Mouse (Mus musculus) spleen, postnatal 36 days (tissue): Measurements from ENCODE around the gene Klhl6.
"Not testable (repeated sequence)": the region's sequence is repeated elsewhere in the genome, so short reads cannot be mapped to it uniquely, and the experiment has no call there.

Source experiments
- DNase-seq, 2 experiments: peaks; one replicate each; pipeline ENCODE4 v3.0.0; 2022; ENCODE audit warnings: low spot score in 2 of 2, mixed read lengths in 1 of 2

Gene Klhl6

GRCm38 (mm10) chr16:19982537-19983257 is at the start of gene Klhl6:
Gene Klhl6 (minus strand): TSS chr16:19983037.
- DNase-seq, result peak; percentile 84

- DNase-seq, result not testable (repeated sequence)
Observed at GRCm38 (mm10) chr16:20027241-20027640, 44.4 kb upstream of the Klhl6 start.

DNA sequence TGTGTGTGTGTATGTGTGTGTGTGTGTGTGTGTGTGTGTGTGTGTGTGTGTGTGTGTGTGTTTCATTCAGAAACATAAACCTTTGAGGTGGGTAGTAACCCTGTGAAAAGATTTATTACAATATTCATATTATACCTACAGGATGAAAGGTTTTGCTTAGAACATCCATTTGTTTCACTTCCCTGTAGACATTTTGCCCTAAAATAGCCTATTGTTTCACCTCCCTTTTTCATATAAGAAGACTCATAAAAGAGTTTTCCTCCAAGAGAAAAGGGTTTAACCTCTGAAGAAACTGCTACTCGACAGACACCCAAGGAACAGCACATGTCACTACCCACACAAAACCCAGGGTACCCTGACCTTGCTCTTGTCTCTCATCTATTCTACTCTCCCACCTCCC is 40.0 kb upstream of the Klhl6 start:
- DNase-seq, result no peak

DNA sequence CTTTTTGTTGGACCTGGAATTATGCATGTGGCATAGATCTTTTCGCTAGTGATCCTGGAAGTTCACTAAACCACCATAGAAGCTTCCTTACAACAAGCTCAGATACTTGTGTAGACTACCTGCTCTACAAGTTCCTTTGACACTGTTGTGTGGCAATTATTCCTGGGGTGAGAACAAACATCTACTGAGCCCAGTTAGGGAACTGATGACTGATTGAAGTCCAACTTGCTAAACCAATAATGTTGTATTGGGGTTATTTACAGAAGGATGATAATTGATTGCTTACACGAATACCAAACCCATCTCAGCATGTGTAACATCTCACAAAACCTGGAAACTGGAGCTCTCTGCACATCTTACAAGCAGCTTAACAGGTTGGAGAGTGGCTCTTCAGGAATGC is 39.0 kb upstream of the Klhl6 start:
- no peak for DNase-seq

- no peak for DNase-seq
Observed at GRCm38 (mm10) chr16:20012647-20013046, 29.8 kb upstream of the Klhl6 start.

DNA sequence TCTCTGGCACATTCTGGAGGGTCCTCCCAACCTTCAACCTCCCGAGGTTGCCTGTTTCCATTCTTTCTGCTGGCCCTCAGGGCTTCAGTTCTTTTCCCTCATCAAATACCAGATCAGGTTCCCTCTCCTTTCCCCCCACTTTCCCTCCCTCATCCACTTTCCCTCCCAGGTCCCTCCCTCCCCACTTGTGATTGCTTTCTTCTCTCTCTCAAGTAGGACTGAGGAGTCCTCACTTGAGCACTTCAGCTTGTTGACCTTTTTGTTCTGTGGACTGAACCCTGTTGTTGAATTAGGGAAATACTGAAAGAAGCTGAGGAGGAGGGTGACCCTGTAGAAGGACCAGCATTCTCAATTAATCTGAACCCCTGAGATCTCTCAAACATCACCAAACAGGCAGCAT is 23.2 kb upstream of the Klhl6 start:
- DNase-seq, result no peak

GRCm38 (mm10) chr16:20000286-20000685 is 17.4 kb upstream of the Klhl6 start:
- DNase-seq, result not testable (repeated sequence)

DNA sequence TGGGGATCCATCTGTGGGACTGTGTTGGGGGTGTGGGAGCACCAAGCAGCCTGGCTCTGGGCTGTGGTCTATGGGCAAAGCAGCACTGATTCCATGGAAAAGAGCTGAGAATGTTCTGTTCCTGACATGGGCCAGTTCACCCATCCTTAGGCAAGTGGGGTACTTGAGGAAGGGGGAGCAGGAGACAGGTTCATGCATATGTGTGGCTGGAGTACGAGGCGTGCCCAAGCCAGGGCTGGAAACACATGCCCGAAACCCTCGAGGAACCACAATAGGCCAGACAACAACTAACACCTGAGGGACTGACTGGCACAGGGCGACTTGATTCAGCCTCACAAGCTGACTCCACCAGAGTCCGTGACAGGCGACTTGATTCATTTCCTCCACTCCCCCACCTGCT is 14.8 kb upstream of the Klhl6 start:
- no peak for DNase-seq

GRCm38 (mm10) chr16:19996913-19997312 is 14.1 kb upstream of the Klhl6 start:
- DNase-seq, result not testable (repeated sequence)

- no peak for DNase-seq
Observed at GRCm38 (mm10) chr16:19995818-19996217, 13.0 kb upstream of the Klhl6 start.

DNA sequence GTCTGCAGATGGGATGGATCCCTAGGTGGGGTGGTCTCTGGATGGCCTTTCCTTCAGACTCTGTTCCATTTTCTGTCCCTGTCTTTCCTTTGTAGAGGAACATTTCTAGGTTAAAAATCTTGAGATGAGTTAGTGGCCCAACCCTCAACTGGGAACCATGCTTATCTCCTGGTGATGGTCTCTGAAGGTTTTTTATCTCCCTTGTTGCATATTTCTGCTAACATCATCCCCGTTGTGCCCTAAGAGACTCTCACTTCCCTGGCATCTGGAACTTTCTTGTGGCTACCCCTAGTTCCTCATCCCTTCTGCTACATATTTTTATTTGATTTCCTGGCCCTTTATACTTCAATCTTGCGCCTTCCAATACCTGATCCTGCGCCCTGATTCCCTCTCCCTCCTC is 10.4 kb upstream of the Klhl6 start:
- DNase-seq, result no peak

GRCm38 (mm10) chr16:19990536-19990935 is 7.7 kb upstream of the Klhl6 start:
- DNase-seq, result no peak

- DNase-seq, result no peak
Observed at GRCm38 (mm10) chr16:19987589-19987988, 4.8 kb upstream of the Klhl6 start.

GRCm38 (mm10) chr16:19984884-19985643 is 2.2 kb upstream of the Klhl6 start:
- no peak for DNase-seq

- no peak for DNase-seq
Observed at GRCm38 (mm10) chr16:19983559-19983958, 722 bp upstream of the Klhl6 start.

DNA sequence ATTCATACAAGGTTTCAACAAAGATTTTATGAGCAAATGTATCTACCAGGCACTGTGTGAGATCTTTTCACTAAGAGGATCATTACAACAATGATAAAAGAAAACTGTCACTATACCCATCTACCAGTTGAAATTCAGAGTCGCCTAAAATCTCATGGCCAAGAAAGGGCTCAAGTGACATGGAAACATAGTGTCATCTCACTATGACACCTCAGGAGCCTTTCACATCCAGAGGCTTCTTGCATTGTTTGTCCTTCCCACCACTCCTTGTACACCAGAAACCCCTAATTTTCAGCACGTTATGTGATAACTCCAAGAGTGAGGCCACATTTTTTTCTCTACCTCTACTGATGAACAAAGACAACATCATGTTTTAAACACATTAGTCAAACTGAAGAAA is 1.2 kb downstream of the Klhl6 start:
- no peak for DNase-seq

DNA sequence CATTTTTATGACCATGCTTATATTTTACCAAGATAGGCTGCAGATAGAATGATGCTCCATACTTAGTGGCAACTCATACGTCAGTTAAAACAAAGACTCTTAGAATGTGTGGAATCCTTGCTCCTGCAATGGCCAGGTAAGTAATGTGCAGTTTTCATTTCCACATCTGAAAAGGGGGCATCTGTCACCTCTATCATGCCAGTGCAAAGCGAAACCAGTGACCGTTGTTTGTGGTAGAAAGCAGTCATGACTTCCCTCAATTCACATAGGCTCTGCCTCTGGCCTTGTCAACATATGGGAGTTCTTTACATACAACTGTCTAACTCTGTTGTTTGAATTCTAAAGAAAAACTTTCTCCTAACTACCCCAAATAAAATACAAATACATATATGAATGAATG is 1.8 kb downstream of the Klhl6 start:
- DNase-seq, result peak; percentile 39 to 46

GRCm38 (mm10) chr16:19979755-19980154 is 3.1 kb downstream of the Klhl6 start:
- no peak for DNase-seq

GRCm38 (mm10) chr16:19977282-19977681 is 5.6 kb downstream of the Klhl6 start:
- DNase-seq, result peak; percentile 38 to 53

- no peak for DNase-seq
Observed at GRCm38 (mm10) chr16:19976825-19977224, 6.0 kb downstream of the Klhl6 start.

DNA sequence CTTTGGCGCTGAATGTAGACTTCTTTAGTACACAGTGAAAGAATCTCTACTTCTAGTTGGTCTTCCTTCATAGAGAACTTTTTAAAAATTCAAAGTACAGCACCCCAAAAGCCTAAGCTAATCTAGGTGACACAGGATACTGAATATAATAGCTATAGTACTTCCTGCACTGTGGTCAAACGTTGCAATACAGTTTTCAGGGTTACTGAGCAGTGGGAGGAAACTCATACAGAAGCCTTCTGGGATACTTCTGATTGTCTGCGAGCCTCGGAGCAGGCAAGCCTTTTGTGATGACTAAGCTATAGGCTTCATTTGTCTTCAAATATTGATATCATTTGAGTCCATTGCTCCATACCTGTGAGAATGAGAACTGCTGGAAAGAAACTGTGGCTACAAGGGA is 7.4 kb downstream of the Klhl6 start:
- peak; percentile 37 to 41 for DNase-seq

- DNase-seq, result peak in 1 of 2 experiments; percentile 54
Observed at GRCm38 (mm10) chr16:19973480-19973879, 9.4 kb downstream of the Klhl6 start.

DNA sequence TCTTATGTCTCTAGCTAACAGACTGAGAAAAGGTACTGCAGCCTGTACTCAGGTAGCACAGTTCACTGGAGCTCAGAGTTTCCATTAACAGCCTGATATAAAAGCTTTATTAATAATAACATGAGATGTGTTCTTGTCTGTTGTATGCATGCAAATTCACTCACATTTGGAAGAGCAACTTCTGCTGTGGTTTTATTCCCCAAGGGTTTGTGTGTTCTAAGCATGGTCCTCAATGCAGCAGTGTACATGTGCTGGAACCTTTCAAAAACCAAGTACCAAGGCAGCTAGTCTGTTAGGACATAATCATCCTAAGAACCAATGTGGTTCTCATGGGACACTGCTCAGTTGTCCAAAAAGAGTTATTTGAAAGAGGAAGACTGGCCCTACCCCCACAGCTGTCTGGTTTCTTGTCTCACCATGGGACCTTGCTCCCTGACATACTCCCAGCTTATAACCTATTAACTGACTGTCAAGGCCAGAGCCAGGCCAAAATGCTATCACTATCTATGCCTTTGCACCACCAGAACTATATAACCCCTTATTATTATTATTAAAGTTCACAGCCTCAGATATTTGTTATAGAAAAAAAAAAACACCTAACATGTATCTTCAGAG is 10.0 kb downstream of the Klhl6 start:
- DNase-seq, result peak; percentile 53 to 56
